Mouse (Mus musculus): ENCODE results near the gene 1110051M20Rik.

DNA sequence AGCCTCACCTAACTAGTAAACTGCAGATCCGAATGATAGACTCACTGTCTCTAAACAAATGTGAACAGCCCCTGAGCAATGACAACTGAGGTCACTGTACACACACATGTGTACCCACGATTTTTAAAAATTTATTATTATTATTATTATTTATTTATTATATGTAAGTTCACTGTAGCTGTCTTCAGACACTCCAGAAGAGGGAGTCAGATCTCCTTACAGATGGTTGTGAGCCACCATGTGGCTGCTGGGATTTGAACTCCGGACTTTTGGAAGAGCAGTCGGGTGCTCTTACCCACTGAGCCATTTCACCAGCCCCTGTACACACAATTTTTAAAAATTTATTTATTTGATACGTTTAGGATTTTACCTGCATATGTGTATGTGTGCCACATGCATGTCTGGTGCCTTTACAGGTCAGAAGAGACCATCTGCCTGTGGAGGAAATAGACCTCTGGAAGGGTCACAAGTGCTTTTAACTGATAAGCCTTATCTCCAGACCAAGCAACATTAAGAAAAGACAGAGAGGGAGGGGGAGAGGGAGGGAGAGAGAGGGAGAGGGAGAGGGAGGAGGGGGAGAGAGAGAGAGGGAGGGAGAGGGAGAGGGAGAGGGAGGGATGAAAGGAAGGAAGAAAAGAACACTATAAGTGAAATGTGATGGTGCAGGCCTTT is 199.8 kb downstream of the 1110051M20Rik start:
- TF ChIP-seq GATA1 (IDR thresholded peaks at IDR 0.05; ENCODE audit: borderline replicate concordance, low read length) (no peak), FLI1 (IDR thresholded peaks at IDR 0.05; ENCODE audit: low read length) (no peak)

All from megakaryocyte, embryonic 14.5 days (primary cell).